Mouse (Mus musculus) CD4-positive, CD25-positive, alpha-beta regulatory T cell, adult 2 months (primary cell): Measurements from ENCODE around the gene Ctsw.

Experiments
- DNase-seq: peaks from one replicate; pipeline ENCODE4 v3.0.0-alpha.2; 2012; ENCODE audit warnings: low read depth, low spot score

Gene Ctsw

DNA sequence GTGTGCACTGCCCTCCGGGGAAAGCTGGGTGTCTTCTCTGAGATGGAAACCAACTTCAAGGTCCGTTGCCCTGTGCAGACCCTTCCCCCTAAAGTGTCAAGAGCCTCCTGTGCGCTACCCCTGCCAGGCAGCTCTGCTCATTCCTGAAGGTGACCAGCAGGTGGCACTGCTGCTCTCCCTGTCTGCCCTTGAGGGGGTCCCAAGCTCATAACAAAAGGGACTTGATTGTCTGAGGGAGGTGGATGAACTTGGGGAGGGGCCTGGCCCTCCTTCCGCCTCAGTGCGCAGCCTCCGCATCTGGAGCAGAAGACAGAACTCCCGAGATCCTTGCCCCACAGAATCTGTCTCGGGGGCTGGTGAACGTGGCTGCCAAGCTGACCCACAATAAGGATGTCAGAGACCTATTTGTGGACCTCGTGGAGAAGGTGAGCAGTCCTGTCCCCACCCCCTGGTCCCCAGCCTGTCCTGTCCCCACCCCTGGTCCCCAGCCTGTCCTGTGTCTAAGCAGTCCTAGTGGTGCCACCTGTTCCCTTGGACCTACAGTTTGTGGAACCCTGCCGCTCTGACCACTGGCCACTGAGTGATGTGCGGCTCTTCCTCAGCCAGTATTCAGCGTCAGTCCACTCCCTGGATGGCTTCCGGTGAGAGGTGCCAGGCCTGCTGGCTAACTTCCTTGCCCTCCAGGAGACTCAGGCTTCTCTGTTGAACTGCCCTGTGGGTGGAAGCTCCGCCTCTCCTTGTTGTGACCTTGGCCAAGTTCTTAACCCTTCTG lies 4.3 kb downstream of the Ctsw start:
- peak; percentile 76 for DNase-seq

DNA sequence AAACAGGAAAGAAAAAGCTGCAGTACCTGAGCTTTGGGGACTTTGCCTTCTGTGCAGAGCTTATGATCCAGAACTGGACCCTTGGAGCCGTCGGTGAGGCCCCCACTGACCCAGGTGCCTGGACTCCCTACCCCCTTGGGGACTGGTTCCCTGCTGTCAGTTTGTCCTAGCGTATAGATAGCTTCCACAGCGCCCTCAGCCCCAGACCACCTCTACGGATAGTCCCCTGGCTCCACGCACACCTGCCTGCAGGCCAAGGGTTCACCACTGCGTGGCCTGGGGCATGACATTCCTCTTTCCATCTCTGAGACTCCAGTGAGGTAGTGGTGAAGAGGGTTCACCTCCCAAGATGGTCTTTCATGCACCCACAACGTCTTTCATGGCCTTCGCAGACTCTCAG lies 5.1 kb downstream of the Ctsw start:
- no peak for DNase-seq

GRCm38 (mm10) chr19:5461411-5461810 lies 6.9 kb downstream of the Ctsw start:
- no peak for DNase-seq

DNA sequence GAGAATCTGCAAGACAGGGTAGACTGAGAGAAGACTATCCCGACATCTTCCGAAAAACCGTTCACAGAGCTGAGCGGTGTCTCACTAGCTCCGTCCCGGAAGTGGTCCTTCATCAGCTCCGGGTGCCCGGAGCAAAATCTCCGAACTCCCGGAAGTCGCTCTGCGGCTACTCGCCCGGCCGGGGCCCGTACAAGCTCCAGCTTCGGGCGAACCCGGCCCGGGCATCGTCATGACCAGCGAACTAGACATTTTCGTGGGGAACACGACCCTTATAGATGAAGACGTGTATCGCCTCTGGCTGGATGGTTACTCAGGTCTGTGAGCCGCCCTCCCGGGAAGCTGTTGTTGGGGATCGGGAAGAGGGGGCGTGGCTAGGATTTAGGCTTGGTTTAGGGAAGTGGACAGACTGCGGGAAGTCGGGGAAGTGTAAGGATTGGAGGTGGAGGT lies 7.8 kb downstream of the Ctsw start, which contains the start of gene Fibp:
Fibp (plus strand) TSS at position 151 of the 447 bp plus-strand sequence.
- peak; percentile 89 for DNase-seq

- no peak for DNase-seq
Measured at GRCm38 (mm10) chr19:5459896-5460295, 8.4 kb downstream of the Ctsw start.

DNA sequence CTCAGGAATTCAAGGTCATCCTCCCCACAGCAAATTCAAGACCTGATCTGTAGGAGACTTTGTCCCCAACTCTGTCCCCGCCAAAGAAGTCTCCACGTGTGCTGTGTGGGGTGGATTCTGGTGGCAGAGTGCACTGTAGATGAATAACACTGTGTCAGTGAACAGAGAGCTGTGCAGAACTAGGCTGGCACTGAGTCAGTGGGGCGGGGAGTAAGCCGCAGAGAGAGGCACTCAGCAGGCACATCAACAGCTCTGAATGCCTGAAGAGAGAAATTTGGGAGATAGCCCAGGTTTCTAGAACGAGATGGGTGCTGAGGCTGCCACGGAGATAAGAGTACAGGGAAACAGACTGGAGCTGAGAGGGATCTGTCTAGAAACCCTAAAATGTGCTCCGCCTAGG lies 9.3 kb downstream of the Ctsw start:
- no peak for DNase-seq

DNA sequence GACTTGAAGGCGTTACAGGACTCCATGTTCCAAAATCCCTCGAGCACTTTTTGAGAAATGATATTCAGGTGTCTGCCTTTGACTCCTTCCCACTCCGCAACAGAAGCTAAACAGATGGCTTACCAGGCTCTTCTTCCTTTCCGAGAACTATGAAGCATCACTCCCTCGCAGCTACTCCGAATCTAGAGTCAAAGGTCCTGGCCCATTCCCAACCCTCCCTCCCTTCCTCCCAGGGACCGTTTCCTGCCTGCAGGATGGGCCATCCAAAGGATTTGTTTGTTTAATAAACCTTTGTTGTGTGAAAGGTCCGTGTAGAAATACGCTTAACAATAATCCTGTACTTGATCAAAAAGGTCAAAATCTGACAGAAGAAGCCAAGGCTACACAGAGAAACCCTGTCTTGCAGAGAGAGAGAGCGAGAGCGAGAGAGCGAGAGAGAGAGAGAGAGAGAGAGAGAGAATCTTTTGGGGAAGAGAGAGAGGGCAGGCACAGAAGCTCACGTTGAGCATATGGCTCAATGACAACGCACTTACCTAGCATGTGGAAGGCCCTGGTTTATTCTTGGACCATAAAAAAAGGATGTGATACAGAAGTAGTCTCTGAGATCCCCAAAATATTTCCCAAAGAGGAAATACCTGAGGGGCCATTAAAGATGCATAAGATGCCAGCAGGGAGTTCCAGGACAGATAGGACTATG lies 10.4 kb downstream of the Ctsw start, which contains the start of gene Ccdc85b:
Ccdc85b (minus strand) TSS at position 149 of the 697 bp plus-strand sequence.
- no peak for DNase-seq

DNA sequence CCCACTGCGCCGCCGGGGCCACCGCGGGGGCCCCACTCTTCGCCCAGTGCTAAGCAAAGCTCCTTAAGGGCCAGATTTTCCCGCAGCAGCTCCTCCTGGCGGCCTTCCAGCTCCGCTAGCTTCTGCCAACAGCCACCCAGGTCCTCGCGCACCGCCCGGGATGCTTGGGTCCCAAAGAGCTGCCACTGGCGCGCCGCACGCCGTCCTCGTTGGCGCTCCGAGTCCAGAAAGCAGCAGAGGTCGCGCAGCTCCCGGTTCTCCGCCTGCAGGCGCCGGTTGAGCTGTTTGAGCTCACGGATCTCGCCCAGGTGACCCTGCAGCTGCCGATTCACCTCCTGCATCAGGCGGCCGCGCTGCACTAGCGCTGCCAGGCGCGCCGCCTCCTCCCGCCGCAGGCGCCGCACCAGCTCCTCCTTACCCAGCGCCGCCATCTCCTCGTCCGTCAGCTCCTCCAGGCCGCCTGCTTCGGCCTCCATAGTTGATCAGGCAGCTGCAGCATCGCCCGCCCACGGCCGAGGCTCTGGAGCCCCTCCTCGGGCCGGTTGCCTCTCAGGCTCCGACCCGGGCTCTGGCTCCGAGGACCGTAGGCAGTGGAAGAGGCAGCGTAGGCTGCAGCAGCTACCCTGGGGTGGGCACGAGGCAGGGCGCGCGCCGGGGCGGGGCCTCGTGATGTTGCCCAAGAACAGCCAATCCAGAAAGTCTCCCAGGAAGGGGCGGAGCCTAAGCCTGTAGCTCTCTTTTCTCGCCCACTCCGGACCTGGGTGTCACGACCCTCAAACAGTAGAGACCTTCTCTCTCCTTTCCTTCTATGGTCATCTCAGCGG lies 11.2 kb downstream of the Ctsw start:
- DNase-seq, result peak; percentile 94

GRCm38 (mm10) chr19:5456241-5456921 lies 11.9 kb downstream of the Ctsw start:
- DNase-seq, result no peak

DNA sequence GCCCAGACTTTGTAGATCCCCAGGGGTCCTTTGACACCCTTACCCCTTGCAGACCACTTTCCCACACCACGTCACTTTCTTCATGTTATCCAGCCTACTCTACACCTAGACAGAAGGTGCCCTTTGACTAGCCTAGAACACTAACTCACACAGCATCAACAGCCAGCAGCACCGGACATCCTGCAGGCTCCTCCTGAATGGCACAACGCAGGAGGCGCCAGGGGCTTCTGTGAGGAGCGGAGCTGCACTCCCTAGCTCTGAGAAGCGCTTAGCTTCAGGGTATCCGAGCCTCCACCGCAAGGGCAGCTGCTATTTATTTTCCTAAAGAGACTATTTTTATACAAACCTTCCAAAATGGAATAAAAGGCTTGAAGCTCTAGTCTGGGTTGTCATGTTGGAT lies 12.7 kb downstream of the Ctsw start:
- DNase-seq, result no peak

- DNase-seq, result no peak
Measured at GRCm38 (mm10) chr19:5455037-5455436, 13.3 kb downstream of the Ctsw start.

DNA sequence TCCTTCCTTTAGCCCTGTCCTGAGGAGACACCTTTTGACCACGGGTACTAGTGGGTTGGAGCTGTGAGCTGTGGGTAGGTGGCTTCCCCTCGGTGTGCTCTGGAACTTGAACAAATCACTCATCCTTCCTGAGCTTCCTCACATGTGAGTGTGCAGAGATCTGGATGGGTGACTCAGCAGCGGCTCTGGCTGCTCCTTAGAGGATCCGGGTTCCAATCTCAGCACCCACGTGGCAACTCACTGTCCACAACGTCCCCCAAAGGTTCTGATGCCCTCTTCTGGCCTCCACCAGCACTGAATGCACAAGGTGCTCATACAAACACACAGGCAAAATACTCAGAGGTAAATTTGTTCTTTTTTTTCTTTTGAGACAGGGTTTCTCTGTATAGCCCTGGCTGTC lies 16.5 kb downstream of the Ctsw start:
- no peak for DNase-seq

- no peak for DNase-seq
Measured at GRCm38 (mm10) chr19:5449673-5450072, 18.6 kb downstream of the Ctsw start.

- DNase-seq, result peak; percentile 56
Measured at GRCm38 (mm10) chr19:5448354-5449150, 19.8 kb downstream of the Ctsw start.

DNA sequence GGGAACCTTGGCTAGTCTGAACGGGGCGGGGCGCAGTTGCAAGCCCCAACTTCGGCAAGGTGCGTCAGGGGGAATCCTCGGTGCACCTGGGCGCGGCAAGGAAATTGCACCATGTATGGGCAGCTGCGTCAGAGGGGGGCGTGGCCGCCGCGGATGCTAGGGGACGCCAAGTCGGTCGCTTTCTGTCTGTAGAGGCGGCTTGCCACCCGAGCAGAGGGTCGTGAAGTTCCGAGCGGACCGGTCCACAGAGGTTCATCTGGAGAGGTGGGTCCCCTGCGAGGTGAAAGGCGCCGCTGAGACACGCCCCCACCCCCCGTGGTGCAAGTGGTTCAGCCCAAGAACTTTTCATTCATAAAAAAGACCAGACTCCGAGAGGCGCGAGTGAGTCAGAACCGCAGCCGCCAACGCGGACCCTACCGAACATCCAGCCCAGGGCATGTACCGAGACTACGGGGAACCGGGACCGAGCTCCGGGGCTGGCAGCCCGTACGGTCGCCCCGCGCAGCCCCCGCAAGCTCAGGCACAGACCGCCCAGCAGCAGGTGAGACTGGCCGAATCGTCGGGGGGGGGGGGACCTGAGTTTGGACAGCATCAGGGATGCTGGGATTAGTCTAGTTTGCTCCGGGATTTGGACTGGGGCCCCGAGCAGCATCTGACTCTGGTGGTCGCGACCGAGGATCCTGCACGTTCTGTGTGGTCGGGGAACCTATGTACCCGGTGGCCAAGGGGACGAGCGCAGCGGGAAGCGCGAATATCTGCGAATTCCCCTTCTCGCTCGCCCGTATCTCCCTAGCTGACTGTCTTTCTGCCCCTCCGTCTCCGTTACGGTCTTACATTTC lies 20.6 kb downstream of the Ctsw start, which contains the start of gene Fosl1:
Fosl1 (plus strand) TSS at position 33 of the 839 bp plus-strand sequence.
- peak; percentile 94 for DNase-seq

DNA sequence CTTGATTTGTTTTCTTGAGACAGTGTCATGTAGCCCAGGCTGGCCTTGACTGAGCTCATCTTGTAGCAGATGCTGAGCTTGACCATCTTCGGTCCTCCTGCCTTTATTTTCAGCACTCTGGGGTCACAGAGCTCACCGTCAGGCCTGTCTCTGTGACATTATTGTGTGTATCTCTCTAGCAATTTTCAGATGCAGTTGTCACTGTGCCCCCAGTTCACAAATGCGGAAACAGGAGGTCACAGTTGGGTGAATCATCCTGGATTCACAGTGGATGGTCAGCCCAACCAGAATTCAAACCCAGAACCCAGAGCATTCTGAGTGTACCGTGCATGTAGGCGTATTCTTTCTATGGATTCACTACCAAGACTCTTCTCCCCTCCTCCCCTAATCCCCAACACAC lies 22.6 kb downstream of the Ctsw start:
- DNase-seq, result no peak

DNA sequence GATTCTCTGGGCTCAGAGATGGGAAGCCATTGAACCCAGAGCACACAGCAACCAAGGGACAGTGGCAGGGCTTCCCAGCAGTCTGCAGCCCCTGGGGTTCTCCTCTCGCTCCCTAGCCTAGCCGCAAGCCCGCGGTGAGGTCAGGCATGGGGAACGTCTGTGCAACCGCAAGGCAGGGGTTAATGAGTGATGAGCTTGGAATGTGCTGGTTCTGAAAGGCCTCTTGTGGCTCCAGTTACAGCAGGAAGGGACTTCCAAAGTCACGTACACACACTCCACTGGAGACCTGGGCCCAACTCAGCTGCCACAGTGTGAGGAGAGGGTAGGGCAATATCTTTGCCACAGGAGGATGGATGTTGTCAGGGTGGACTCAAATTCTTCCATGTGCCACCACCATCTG lies 23.4 kb downstream of the Ctsw start:
- DNase-seq, result no peak

- no peak for DNase-seq
Measured at GRCm38 (mm10) chr19:5444371-5444908, 23.9 kb downstream of the Ctsw start.

DNA sequence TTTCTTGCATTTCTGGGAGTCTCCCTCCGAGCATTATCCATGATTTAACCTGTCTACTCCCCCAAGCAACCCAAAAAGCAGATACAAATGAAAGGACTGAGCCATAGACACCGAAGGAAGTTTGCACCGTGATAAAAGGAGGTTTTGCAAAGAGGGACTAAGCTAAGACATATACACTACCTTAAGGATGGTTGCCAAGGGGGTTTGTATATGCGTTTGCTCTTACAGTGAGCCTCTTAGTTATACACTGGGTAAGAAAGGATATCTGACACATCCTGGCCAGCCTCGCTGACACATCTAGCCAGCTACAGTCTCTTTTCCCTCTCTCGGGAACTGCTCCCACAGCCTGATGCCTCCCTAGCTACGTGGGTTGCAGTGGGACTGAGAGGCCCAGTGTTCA lies 34.4 kb downstream of the Ctsw start:
- DNase-seq, result peak; percentile 14
